Mouse (Mus musculus): ENCODE measurements around the gene Cst7. TPM values are rescaled to one million over a fixed set of nuclear protein-coding genes. Genes with fewer than 3 reads are reported as not detected.

Gene Cst7
- polyA plus RNA-seq (2017; shearing (Covaris generic)) = 100 to 1,000 TPM; 197 to 344 TPM

GRCm38 (mm10) chr2:150569847-150570590 lies at the start of gene Cst7:
Gene Cst7, plus strand, starts transcription at chr2:150570415.

GRCm38 (mm10) chr2:150608087-150608799 lies 38.0 kb downstream of the Cst7 start, which contains the start of gene Apmap:
Gene Apmap, minus strand, starts transcription at chr2:150608567.

Other genes starting within 250 kb of the Cst7 start
- 10 to 100 TPM; 15.4 to 17.1 TPM for gene Gm10130, start 246.7 kb upstream of the Cst7 start, polyA plus RNA-seq (2017; shearing (Covaris generic))
- 1 to 10 TPM; 6.5 to 7.5 TPM for gene 3300002I08Rik, start 207.7 kb upstream of the Cst7 start, polyA plus RNA-seq (2017; shearing (Covaris generic))
- gene Zfp442, start 118.9 kb upstream of the Cst7 start, polyA plus RNA-seq (2017; shearing (Covaris generic)) = 1 to 10 TPM; 8.5 to 8.9 TPM
- 1 to 10 TPM in 1 of 2 experiments, under 1 TPM in 1; 0.93 to 3.2 TPM for gene Zfp345, start 85.3 kb upstream of the Cst7 start, polyA plus RNA-seq (2017; shearing (Covaris generic))
- 10 to 100 TPM; 31.6 to 42.6 TPM for gene Apmap, start 38.2 kb downstream of the Cst7 start, polyA plus RNA-seq (2017; shearing (Covaris generic))
- 10 to 100 TPM; 39.3 to 62.9 TPM for gene Acss1, start 98.1 kb downstream of the Cst7 start, polyA plus RNA-seq (2017; shearing (Covaris generic))
- gene Vsx1, start 118.9 kb downstream of the Cst7 start, polyA plus RNA-seq (2017; shearing (Covaris generic)) = 1 to 10 TPM in 1 of 2 experiments, under 1 TPM in 1; 0.08 to 1.5 TPM
- 10 to 100 TPM; 51.7 to 64.3 TPM for gene Entpd6, start 178.6 kb downstream of the Cst7 start, polyA plus RNA-seq (2017; shearing (Covaris generic))
- gene Pygb, start 216.3 kb downstream of the Cst7 start, polyA plus RNA-seq (2017; shearing (Covaris generic)) = 10 to 100 TPM; 77.6 to 82.9 TPM